Mouse (Mus musculus) cerebral cortex, adult 2 months (tissue): Measurements from ENCODE around the gene Rftn2.

Source experiments
- WGBS: fragments of 180-500 bp; shearing (Covaris S2); methylation state at CpG from one replicate; pipeline ENCODE4 v1.1.7; 2018; 5-methylcytosine and 5-hydroxymethylcytosine counted together

The Rftn2 gene

GRCm38 (mm10) chr1:55211081-55211480, 15.5 kb downstream of the Rftn2 start:
- 80% methylated on average over 8 of the region's 8 CpGs for WGBS

GRCm38 (mm10) chr1:55210202-55210965, 16.2 kb downstream of the Rftn2 start:
- WGBS, result 62% methylated on average over 12 of the region's 12 CpGs

GRCm38 (mm10) chr1:55208500-55209140, 18.0 kb downstream of the Rftn2 start:
- 65% methylated on average over 5 of the region's 5 CpGs for WGBS

GRCm38 (mm10) chr1:55207561-55207960, 19.0 kb downstream of the Rftn2 start:
- WGBS, result 84% methylated on average over 6 of the region's 6 CpGs

- 68% methylated on average over 5 of the region's 5 CpGs for WGBS
These were observed 20.7 kb downstream of the Rftn2 start for GRCm38 (mm10) chr1:55205808-55206327.

- 26% methylated on average over 18 of the region's 18 CpGs for WGBS
These were observed 24.5 kb downstream of the Rftn2 start for GRCm38 (mm10) chr1:55201850-55202752.

- WGBS, result 45% methylated on average over 3 of the region's 3 CpGs
These were observed 27.9 kb downstream of the Rftn2 start for GRCm38 (mm10) chr1:55198719-55199118.

- 69% methylated on average over 6 of the region's 6 CpGs for WGBS
These were observed 30.1 kb downstream of the Rftn2 start for GRCm38 (mm10) chr1:55196327-55197003.

- WGBS, result 47% methylated on average over 4 of the region's 4 CpGs
These were observed 31.6 kb downstream of the Rftn2 start for GRCm38 (mm10) chr1:55195021-55195420.

- 72% methylated on average over 19 of the region's 19 CpGs for whole genome bisulfite sequencing
These were observed 32.3 kb downstream of the Rftn2 start for GRCm38 (mm10) chr1:55194064-55194915.

GRCm38 (mm10) chr1:55193316-55193715, 33.3 kb downstream of the Rftn2 start:
- 66% methylated on average over 2 of the region's 2 CpGs for WGBS

GRCm38 (mm10) chr1:55192824-55193223, 33.8 kb downstream of the Rftn2 start:
- 45% methylated on average over 3 of the region's 3 CpGs for WGBS

- WGBS, result 19% methylated on average over 8 of the region's 8 CpGs
These were observed 34.6 kb downstream of the Rftn2 start for GRCm38 (mm10) chr1:55192015-55192414.

GRCm38 (mm10) chr1:55186592-55187210, 39.9 kb downstream of the Rftn2 start:
- WGBS, result 46% methylated on average over 11 of the region's 11 CpGs

- 89% methylated on average over 6 of the region's 6 CpGs for WGBS
These were observed 40.9 kb downstream of the Rftn2 start for GRCm38 (mm10) chr1:55185718-55186117.

GRCm38 (mm10) chr1:55182392-55182791, 44.2 kb downstream of the Rftn2 start:
- 87% methylated on average over 5 of the region's 5 CpGs for WGBS

GRCm38 (mm10) chr1:55179917-55180566, 46.5 kb downstream of the Rftn2 start:
- WGBS, result 82% methylated on average over 5 of the region's 5 CpGs

- 37% methylated on average over 3 of the region's 3 CpGs for WGBS
These were observed 52.0 kb downstream of the Rftn2 start for GRCm38 (mm10) chr1:55174558-55175034.
